Mouse (Mus musculus) heart, postnatal 10 days (tissue): ENCODE results near the gene Ireb2. TPM values are rescaled to one million over a fixed set of nuclear protein-coding genes. Genes with fewer than 3 reads are reported as not detected.

Experiments used
- total RNA-seq, 2 experiments: library from RNA; stranded (reverse); gene quantifications; 2 replicates each; pipeline ENCODE4 v1.2.3; 2021

Ireb2 gene
- total RNA-seq, 2 experiments from 2014 or later: 43.7 to 48.7 TPM

Other genes with a start within 250 kb of the Ireb2 start
- under 1 TPM in 1 of 2 experiments, not detected in 1; 0.62 TPM for gene Acsbg1, start 201.9 kb upstream of the Ireb2 start, total RNA-seq
- gene Dnaja4, start 164.9 kb upstream of the Ireb2 start, total RNA-seq: 10 to 100 TPM; 44.1 to 53.9 TPM
- gene Wdr61, start 129.3 kb upstream of the Ireb2 start, total RNA-seq: 10 to 100 TPM; 39.7 to 45.6 TPM
- gene Crabp1, start 99.0 kb upstream of the Ireb2 start, total RNA-seq: not detected
- 1 to 10 TPM; 1.5 to 2.1 TPM for gene Hykk, start 53.5 kb downstream of the Ireb2 start, total RNA-seq
- 100 to 1,000 TPM; 157 to 162 TPM for gene Psma4, start 87.0 kb downstream of the Ireb2 start, total RNA-seq
- not detected for gene AY074887, start 87.2 kb downstream of the Ireb2 start, total RNA-seq
- not detected for gene Chrna5, start 117.1 kb downstream of the Ireb2 start, total RNA-seq
- gene Chrna3, start 162.8 kb downstream of the Ireb2 start, total RNA-seq: not detected
- gene Chrnb4, start 185.0 kb downstream of the Ireb2 start, total RNA-seq: not detected